Mouse (Mus musculus) spleen, postnatal 10 days (tissue): ENCODE data around the gene Ak4.

ENCODE experiments used
- DNase-seq, 2 experiments: peaks; one replicate each; pipeline ENCODE4 v3.0.0; 2021 to 2022; ENCODE audit warnings: low spot score in 2 of 2

The Ak4 gene

GRCm38 (mm10) chr4:101511768-101512521 lies 92.9 kb downstream of the Ak4 start:
- no peak for DNase-seq

GRCm38 (mm10) chr4:101513251-101513650 lies 94.2 kb downstream of the Ak4 start:
- no peak for DNase-seq

GRCm38 (mm10) chr4:101515853-101516252 lies 96.8 kb downstream of the Ak4 start:
- DNase-seq, result no peak
